Mouse (Mus musculus) CH12.LX (cell line): ENCODE results near the gene Olfr954. TPM values are rescaled to one million over a fixed set of nuclear protein-coding genes. Genes with fewer than 3 reads are reported as not detected.
A peak's percentile ranks its signal among the peaks of the same experiment; 100 is the strongest.

ENCODE experiments used
- DNase-seq: peaks from one replicate; pipeline ENCODE4 v3.0.0-alpha.2; 2013; ENCODE audit errors: extremely low read depth
- H3K27ac ChIP-seq: 2 replicates; pipeline ENCODE4 v1.5.1; 2012; ENCODE audit warnings: low read depth, mild to moderate bottlenecking, control low read depth, moderate library complexity; ENCODE audit not compliant: insufficient read depth
- H3K27me3 ChIP-seq: replicated peaks from 2 replicates; pipeline ENCODE3; 2012; ENCODE audit warnings: inconsistent platforms
- H3K36me3 ChIP-seq, 2 experiments: replicated peaks in 1 of 2; 2 replicates each; pipeline versions ENCODE3 to v1.6.1; 2012; ENCODE audit warnings: inconsistent platforms in 1 of 2, low read length in 1 of 2, mild to moderate bottlenecking in 1 of 2, mixed read lengths in 1 of 2, moderate library complexity in 1 of 2; ENCODE audit not compliant: control insufficient read depth in 1 of 2, insufficient read depth in 1 of 2
- H3K4me1 ChIP-seq, 2 experiments: 2 replicates each; pipeline ENCODE4 v1.6.1; 2012; ENCODE audit warnings: inconsistent platforms in 1 of 2, moderate library complexity in 1 of 2; ENCODE audit not compliant: insufficient read depth in 2 of 2, control insufficient read depth in 1 of 2
- H3K4me2 ChIP-seq: 2 replicates; pipeline ENCODE4 v1.6.1; 2012; ENCODE audit warnings: low read depth, mild to moderate bottlenecking, control low read depth; ENCODE audit not compliant: poor library complexity, insufficient read depth, severe bottlenecking
- H3K4me3 ChIP-seq, 3 experiments: fragments of 150-350 bp in 1 of 3; sonication (generic) in 1 of 3; replicated peaks in 1 of 3; 2 replicates each; pipeline versions ENCODE3 to v1.5.1; 2011 to 2012; ENCODE audit warnings: low read depth in 2 of 3, low read length in 2 of 3, mild to moderate bottlenecking in 2 of 3, moderate library complexity in 2 of 3, control low read depth in 1 of 3, improper control_type of control experiment in 1 of 3, inconsistent platforms in 1 of 3, mixed read lengths in 1 of 3; ENCODE audit not compliant: poor library complexity in 1 of 3
- H3K79me2 ChIP-seq: replicated peaks from 2 replicates; pipeline ENCODE4 v1.6.1; 2012; ENCODE audit warnings: mild to moderate bottlenecking, moderate library complexity; ENCODE audit not compliant: control insufficient read depth, poor library complexity, insufficient read depth, severe bottlenecking; ENCODE audit errors: extremely low read depth
- H3K9ac ChIP-seq: 2 replicates; pipeline ENCODE4 v1.6.1; 2012; ENCODE audit warnings: low read depth, mild to moderate bottlenecking, control low read depth, moderate library complexity; ENCODE audit not compliant: insufficient read depth
- H3K9me3 ChIP-seq: replicated peaks from 2 replicates; pipeline ENCODE3; 2012; ENCODE audit warnings: low read length, inconsistent platforms, mixed read lengths
- CHD1 ChIP-seq: IDR thresholded peaks from 2 replicates; pipeline ENCODE4 v1.6.1; 2012; ENCODE audit warnings: low read depth, low read length, improper control_type of control experiment, inconsistent platforms
- CHD2 ChIP-seq: IDR thresholded peaks from 2 replicates; pipeline ENCODE4 v1.6.1; 2011; ENCODE audit warnings: low read length, improper control_type of control experiment
- CTCF ChIP-seq, 2 experiments: IDR thresholded peaks in 1 of 2; conservative IDR thresholded peaks in 1 of 2; 2 replicates each; pipeline ENCODE4 v1.5.1; 2011 to 2012; ENCODE audit warnings: low read depth in 2 of 2, low read length in 2 of 2, improper control_type of control experiment in 1 of 2, inconsistent platforms in 1 of 2, mild to moderate bottlenecking in 1 of 2, moderate library complexity in 1 of 2
- E2F4 ChIP-seq: IDR thresholded peaks from 2 replicates; pipeline ENCODE4 v1.6.1; 2011; ENCODE audit warnings: low read depth, low read length, improper control_type of control experiment; ENCODE audit not compliant: insufficient replicate concordance
- EP300 ChIP-seq: IDR thresholded peaks from 2 replicates; pipeline ENCODE4 v1.6.1; 2011; ENCODE audit warnings: low read length, improper control_type of control experiment
- JUN ChIP-seq: IDR thresholded peaks from 2 replicates; pipeline ENCODE4 v1.6.1; 2011; ENCODE audit warnings: low read depth, mild to moderate bottlenecking, low read length, improper control_type of control experiment, moderate library complexity; ENCODE audit not compliant: insufficient read depth
- JUND ChIP-seq: conservative IDR thresholded peaks from 2 replicates; pipeline ENCODE4 v1.6.1; 2011; ENCODE audit warnings: low read depth, low read length, improper control_type of control experiment
- KAT2A ChIP-seq: IDR thresholded peaks from 2 replicates; pipeline ENCODE4 v1.6.1; 2012; ENCODE audit warnings: low read length, improper control_type of control experiment, inconsistent platforms; ENCODE audit not compliant: insufficient replicate concordance
- MAFK ChIP-seq: IDR thresholded peaks from 2 replicates; pipeline ENCODE4 v1.6.1; 2011; ENCODE audit warnings: low read length, improper control_type of control experiment; ENCODE audit not compliant: insufficient replicate concordance
- MXI1 ChIP-seq: IDR thresholded peaks from 2 replicates; pipeline ENCODE4 v1.6.1; 2011; ENCODE audit warnings: mild to moderate bottlenecking, low read depth, low read length, improper control_type of control experiment
- NELFE ChIP-seq: IDR thresholded peaks from 2 replicates; pipeline ENCODE4 v1.6.1; 2011; ENCODE audit warnings: low read depth, low read length, improper control_type of control experiment
- PAX5 ChIP-seq: IDR thresholded peaks from 2 replicates; pipeline ENCODE4 v1.6.1; 2012; ENCODE audit warnings: low read length, inconsistent platforms, mixed read lengths
- RAD21 ChIP-seq: IDR thresholded peaks from 2 replicates; pipeline ENCODE4 v1.6.1; 2011; ENCODE audit warnings: low read depth, mild to moderate bottlenecking, low read length, improper control_type of control experiment, moderate library complexity
- SMC3 ChIP-seq: IDR thresholded peaks from 2 replicates; pipeline ENCODE4 v1.6.1; 2011; ENCODE audit warnings: low read depth, low read length, improper control_type of control experiment
- ZKSCAN1 ChIP-seq: IDR thresholded peaks from 2 replicates; pipeline ENCODE4 v1.6.1; 2012; ENCODE audit warnings: low read depth, inconsistent platforms, low read length, improper control_type of control experiment, borderline replicate concordance
- ZMIZ1 ChIP-seq: IDR thresholded peaks from 2 replicates; pipeline ENCODE4 v1.6.1; 2012; ENCODE audit warnings: low read depth, mild to moderate bottlenecking, inconsistent platforms, low read length, improper control_type of control experiment
- ZNF384 ChIP-seq: IDR thresholded peaks from 2 replicates; pipeline ENCODE4 v1.6.1; 2012; ENCODE audit warnings: low read depth, low read length, improper control_type of control experiment, inconsistent platforms
- dilution Hi-C: fragments of 300-500 bp; cut with MboI; formaldehyde crosslinking; loops from 2 replicates; pipeline ENCODE4 v1.14.3; 2020; ENCODE audit warnings: low sequenced_read_pairs; ENCODE audit not compliant: extremely low pct_unique_long_range_greater_than_20kb, extremely low pct_ligation_motif_present
- in situ Hi-C: fragments of 300-500 bp; cut with MboI; formaldehyde crosslinking; loops from 3 replicates; pipeline ENCODE4 v1.14.3; 2019; ENCODE audit warnings: low sequenced_read_pairs, low pct_ligation_motif_present, low pct_unique_long_range_greater_than_20kb, mixed read lengths
- polyA plus RNA-seq: library from polyadenylated mRNA; unstranded; fragments of >175 nt; gene quantifications from 2 replicates; pipeline ENCODE4 v1.2.1, GENCODE M21; 2012; ENCODE audit warnings: low read depth; ENCODE audit not compliant: insufficient read length
- total RNA-seq, 2 experiments: library from RNA; depleted of rRNA; stranded (reverse); fragments of 300-350 nt in 1 of 2; fragments of >200 nt in 1 of 2; gene quantifications; 2 replicates each; pipeline ENCODE4 v1.2.3; 2012 to 2014

Olfr954 gene
- total and polyA plus RNA-seq, 3 experiments = not detected

- H3K27ac ChIP-seq = no peak within 1 kb of the TSS
- no peaks in the 10 kb centered on the region for H3K4me1 ChIP-seq
- no peak for TF ChIP-seq CTCF (conservative IDR thresholded peaks at IDR 0.05 in 1 of 2, IDR thresholded peaks at IDR 0.05 in 1 of 2; ENCODE audit: low read depth in 2 of 2, low read length in 2 of 2)
- no peak for TF ChIP-seq E2F4
- no peak for TF ChIP-seq MXI1
- no peak for TF ChIP-seq MAFK
- no peak for TF ChIP-seq JUN
- TF ChIP-seq ZKSCAN1 = no peak
- no peak for TF ChIP-seq CHD1
- TF ChIP-seq CHD2 = no peak
- no peak for TF ChIP-seq ZMIZ1
- TF ChIP-seq RAD21 = no peak
- no peak for TF ChIP-seq NELFE
- no peak for TF ChIP-seq ZNF384
- no peak for TF ChIP-seq SMC3
- no peak for TF ChIP-seq PAX5
- TF ChIP-seq JUND = no peak
- H3K9ac ChIP-seq = no peak within 1 kb of the TSS
- in situ Hi-C loops (no loop called here), dilution Hi-C loops (no loop called here)
- no peaks in the 10 kb centered on the region for H3K27me3 ChIP-seq
- no peak within 1 kb of the TSS for H3K4me3 ChIP-seq
- DNase-seq = no peak
- H3K36me3 ChIP-seq = no peaks in the 10 kb centered on the region
- H3K9me3 ChIP-seq = no peaks in the 10 kb centered on the region
- H3K79me2 ChIP-seq = no peaks in the 10 kb centered on the region
- no peak within 1 kb of the TSS for H3K4me2 ChIP-seq
These were observed 15.3 kb downstream of the Olfr954 start, which contains the start of gene Olfr955 for GRCm38 (mm10) chr9:39471844-39472243. Olfr955 (minus strand) TSS chr9:39471944.

- in situ Hi-C loops = no loop called here
- Histone ChIP-seq H3K27ac (no peak within 1 kb of the TSS), H3K4me3 (no peak within 1 kb of the TSS), H3K9ac (no peak within 1 kb of the TSS), H3K27me3 (no peaks in the 10 kb centered on the region), H3K4me2 (no peak within 1 kb of the TSS), H3K36me3 (no peaks in the 10 kb centered on the region), H3K9me3 (no peaks in the 10 kb centered on the region), H3K4me1 (no peaks in the 10 kb centered on the region), H3K79me2 (no peaks in the 10 kb centered on the region)
- dilution Hi-C loops = no loop called here
- TF ChIP-seq ZNF384 (no peak), MXI1 (no peak), KAT2A (no peak)
- no peak for DNase-seq
These were observed 37.4 kb downstream of the Olfr954 start, which contains the start of gene Olfr44 for GRCm38 (mm10) chr9:39493895-39494294. Olfr44 (minus strand) TSS chr9:39493995.

GRCm38 (mm10) chr9:39508998-39509397, 52.5 kb downstream of the Olfr954 start:
- DNase-seq = peak; percentile 56
- Histone ChIP-seq H3K4me1 (no peaks in the 10 kb centered on the region), H3K27me3 (no peaks in the 10 kb centered on the region), H3K79me2 (no peaks in the 10 kb centered on the region), H3K4me3 (no peak overlapping the region), H3K9ac (no peak overlapping the region), H3K36me3 (no peaks in the 10 kb centered on the region), H3K9me3 (no peaks in the 10 kb centered on the region), H3K4me2 (no peak overlapping the region), H3K27ac (no peak overlapping the region)
- TF ChIP-seq SMC3 (peak; percentile 38), RAD21 (peak; percentile 60), CTCF (conservative IDR thresholded peaks at IDR 0.05 in 1 of 2, IDR thresholded peaks at IDR 0.05 in 1 of 2; ENCODE audit: low read depth in 2 of 2, low read length in 2 of 2) (peak; percentile 41 to 53), JUND (no peak), EP300 (no peak)
- in situ Hi-C loops (no loop called here), dilution Hi-C loops (no loop called here)
